Mouse (Mus musculus) heart, postnatal 14 days (tissue): ENCODE data around the gene Retreg1. TPM values are rescaled to one million over a fixed set of nuclear protein-coding genes. Genes with fewer than 3 reads are reported as not detected.
A peak's percentile ranks its signal among the peaks of the same experiment; 100 is the strongest.

Source experiments
- DNase-seq, 2 experiments: peaks; one replicate each; pipeline ENCODE4 v3.0.0; 2021 to 2022
- intact Hi-C: fragments of 180-260 bp; cut with DNase I; formaldehyde crosslinking; loops from one replicate; pipeline ENCODE4 v1.15.1; 2025
- total RNA-seq, 2 experiments: library from RNA; stranded (reverse); gene quantifications; 2 replicates each; pipeline ENCODE4 v1.2.3; 2021

Retreg1 gene
- total RNA-seq, 2 experiments from 2014 or later, result 159 to 163 TPM

DNA sequence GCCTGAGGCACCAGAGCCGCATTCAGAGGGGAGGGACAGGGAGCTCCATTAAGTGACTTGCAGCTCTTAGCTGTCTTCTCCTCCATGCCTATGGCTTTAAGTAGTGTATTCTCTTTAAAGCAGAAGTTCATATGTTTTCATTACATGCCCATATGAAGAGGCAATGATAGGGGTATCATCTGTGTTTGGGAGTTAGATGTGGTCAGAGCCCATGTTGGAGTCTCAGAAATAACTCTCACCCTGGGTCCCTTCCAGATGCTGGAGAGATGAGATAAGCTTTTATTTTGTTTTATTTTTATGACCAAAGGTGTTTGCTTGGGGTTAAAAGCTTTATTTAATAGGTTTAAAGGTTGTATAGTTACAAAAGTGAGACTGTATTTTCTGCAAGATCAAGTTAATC lies 67.9 kb downstream of the Retreg1 start:
- DNase-seq, result no peak
- intact Hi-C loops, result no loop called here

DNA sequence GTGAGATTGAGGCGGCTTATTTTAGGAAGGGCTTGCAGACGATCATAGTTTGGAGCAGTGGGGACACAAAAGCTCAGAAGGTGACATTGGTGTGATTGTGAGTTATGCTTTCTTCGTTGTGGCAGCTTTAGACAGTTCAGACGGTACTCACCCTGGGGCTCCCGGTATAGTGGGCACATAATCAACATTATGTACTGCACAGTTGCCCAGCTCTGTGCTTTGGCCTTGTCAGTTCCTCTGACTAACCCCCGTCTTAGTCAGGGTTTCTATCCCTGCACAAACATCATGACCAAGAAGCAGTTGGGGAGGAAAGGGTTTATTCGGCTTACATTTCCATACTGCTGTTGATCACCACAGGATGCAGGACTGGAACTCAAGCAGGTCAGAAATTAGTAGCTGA lies 69.9 kb downstream of the Retreg1 start:
- intact Hi-C loops, result no loop called here
- DNase-seq, result no peak

DNA sequence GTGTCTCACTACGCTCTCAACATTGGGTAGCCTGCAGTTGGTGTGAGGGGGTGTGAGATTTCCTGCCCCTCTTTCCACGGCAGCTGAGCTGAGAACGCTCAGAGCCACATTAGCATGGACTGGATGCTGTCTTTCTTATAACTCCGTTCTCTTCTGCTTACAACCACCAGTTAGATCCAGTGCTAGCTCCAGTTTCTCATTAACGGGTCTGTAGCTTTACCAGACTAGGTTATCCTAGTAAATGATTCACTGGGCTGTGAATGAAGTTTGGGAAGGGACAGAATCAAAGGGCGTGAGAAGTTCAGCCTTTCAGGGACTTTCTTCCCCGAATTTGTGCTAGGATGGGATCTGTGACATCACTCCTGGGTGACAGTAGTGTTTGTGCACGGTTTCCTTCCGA lies 70.7 kb downstream of the Retreg1 start:
- intact Hi-C loops, result no loop called here
- DNase-seq, result no peak

DNA sequence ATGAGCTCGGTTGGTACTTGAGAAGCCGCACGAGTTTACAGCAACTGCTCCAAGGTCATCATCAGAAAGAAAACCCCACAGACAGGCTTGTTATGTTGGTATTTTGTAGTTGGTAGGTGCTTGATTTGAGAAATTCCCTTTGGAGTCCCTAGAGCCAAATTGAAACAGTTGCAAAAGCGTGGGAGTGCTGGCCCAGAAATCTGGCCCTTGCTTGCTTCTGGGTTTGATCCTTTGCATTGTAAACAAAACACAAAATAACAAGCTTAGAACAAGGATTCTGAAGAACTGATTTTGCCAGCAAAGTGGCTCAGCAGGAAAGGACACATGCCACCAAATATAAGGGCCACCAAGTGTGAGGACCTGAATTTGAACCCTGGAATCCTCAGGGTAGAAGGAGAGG lies 71.2 kb downstream of the Retreg1 start:
- intact Hi-C loops, result no loop called here
- DNase-seq, result no peak

DNA sequence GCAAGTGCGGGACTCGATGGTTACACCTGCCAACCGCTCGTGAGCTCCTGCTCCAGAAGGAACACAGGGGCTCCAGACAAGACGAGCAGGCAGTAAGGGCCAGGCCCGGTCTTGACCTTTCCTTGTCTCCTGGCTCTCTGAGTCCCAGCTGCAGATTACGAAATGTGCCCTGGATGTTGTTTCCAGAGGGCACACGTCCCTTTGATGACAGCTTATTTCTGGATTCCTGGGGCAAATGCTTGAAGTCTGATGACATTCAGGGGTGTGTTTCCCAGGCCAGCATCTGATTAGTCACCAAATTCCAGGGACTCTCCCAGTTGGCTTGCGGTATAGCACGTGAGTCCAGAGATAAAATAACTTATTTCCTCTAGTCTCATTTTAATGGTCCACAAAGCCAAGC lies 72.0 kb downstream of the Retreg1 start:
- DNase-seq, result peak; percentile 58 to 61
- intact Hi-C loops, result no loop called here

DNA sequence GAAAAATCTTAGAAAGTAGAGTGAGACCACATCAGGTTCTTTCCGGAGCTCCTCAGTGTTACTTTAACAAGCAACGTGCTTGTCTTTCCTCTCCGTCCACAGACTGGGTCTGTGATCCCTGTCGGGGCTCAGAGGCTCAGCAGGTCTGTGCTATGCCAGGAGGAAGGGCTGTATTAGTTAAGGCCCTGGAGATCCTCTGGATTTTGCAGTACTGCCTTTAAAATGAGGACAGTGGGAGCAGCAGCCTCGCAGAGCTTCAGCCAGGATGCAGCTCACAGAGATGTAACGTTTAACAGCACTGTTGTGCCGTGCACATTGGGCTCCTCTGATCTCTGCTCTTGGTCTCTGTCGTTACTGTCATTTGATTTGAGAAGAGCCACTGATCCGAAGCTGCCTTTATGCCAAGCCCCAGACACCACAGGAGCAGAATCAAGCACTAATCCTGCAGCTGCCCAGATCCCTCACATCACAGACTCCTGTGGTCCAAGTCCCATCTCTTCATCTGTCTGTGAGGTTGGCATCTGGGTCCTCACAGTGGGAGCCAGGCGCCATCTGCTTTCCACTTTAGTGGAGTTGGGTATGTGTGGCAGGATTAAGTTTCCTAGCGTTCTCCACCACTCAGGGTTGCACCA lies 72.7 kb downstream of the Retreg1 start:
- intact Hi-C loops, result no loop called here
- DNase-seq, result no peak

DNA sequence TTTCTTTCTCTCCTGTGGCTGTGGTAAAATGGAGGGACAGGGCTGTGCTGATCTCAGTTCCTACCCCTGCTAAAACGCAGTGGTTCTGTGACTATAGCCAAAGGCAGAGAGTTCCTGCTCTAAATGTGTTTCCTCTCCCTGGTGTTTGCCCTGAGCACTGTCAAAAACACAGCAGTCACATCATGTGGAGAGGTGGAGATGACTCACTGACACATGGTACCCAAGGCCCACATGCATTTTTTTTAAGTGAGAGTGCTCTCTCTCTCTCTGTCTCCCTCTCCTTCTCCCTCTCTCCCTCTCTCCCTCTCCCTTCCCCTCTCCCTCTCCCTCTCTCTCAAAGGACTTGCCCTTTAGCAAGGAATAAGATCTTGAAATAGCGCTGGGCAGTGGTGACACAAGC lies 73.3 kb downstream of the Retreg1 start:
- intact Hi-C loops, result no loop called here

DNA sequence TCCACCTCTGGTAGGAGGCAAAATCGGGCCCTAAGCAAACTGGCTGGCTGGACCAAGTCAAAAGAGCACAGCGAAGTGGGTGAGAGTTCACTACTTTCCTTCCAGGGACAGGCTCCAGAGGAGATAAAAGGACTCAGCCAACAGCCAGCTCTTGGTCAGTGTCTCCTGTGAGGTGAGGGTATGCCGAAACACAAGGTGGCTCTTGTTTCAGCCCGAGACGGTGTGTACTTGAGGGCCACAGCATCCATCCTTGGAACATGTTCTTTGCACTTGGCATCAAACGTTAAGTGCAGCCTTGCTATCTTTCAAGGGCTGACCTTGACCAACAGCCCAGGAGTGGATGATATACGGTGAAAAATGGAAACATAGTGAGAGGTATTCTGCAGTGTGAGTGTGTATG lies 75.7 kb downstream of the Retreg1 start:
- intact Hi-C loops, result no loop called here
- DNase-seq, result peak in 1 of 2 experiments; percentile 37

More for the DNA sequence above, 73.3 kb downstream of the Retreg1 start:
- DNase-seq, result no peak

DNA sequence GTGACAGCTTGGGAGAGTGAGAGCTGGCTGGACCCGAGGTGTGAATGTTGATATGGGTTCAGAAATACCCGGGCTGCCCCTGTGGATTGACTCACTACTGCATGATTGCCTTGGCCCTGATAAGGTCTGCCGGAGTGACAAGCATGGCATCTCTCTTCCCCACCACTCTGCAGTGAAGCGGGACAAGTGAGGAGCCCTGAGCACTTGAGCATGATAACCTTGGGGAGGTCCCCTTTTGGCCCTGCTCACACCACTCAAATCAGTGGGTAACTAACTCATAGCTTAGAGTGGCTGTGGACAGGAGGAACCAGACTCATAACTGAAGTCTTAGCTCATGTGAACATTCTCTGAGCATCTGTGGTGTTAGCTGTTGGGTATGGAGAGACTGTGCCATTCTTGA lies 77.0 kb downstream of the Retreg1 start:
- no peak for DNase-seq
- intact Hi-C loops, result no loop called here

DNA sequence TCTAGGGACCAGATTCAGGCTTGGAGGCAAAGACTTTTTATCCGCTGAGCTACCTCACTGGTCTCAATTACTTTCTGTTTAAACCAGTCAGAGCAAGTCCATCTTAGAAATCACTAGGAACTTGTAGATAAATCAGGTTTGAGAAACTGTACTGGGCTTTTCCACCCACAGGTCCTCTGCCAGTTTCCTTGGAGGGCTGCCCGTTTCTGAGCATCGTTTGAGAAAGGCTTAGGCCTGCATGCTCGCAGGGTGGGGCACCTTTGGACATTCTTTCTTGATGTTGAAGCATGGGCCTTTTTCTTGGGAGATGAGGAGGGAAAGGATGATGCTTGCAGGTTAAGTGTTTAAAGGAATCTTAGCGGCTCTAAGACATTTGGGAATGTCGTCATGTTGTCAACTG lies 77.9 kb downstream of the Retreg1 start:
- intact Hi-C loops, result no loop called here
- no peak for DNase-seq

DNA sequence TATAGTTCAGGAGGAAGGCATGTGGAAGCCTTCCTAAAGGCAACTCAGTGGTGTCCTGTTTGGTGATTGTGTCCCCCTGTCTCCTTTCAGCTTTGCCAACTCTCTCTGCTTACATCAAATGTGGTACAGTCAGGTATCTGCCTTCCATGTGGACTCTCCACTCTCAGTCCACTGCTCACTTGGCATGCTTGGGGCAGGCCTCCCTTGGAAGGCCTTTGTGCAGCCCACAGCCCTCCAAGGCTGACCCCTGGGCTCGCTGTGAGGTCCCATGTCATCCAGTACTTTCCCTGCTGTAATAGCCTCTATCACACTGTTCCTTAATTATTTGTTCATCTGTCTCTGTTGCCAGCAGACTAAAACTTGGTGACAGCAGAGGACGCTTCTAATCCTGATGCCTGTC lies 79.0 kb downstream of the Retreg1 start:
- no peak for DNase-seq
- intact Hi-C loops, result no loop called here

DNA sequence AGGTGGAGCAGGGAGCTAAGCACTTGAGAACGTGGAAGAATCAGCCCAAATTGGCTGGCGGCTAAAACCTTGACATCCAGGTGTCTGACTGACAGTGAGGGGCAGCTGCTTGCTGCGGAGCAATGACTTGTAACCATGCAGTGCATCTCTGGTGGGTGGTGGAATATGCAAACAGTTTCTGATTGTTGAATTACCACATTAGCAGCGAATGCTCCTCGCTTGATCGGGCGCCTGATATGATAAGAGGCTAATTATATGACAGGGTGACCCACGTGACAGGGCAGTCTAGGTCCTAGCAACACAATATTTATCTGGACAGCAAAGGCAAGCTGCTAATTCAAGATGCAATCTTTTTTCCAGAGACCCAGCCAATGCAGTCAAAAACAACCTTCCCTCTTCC lies 80.9 kb downstream of the Retreg1 start:
- DNase-seq, result no peak
- intact Hi-C loops, result no loop called here

DNA sequence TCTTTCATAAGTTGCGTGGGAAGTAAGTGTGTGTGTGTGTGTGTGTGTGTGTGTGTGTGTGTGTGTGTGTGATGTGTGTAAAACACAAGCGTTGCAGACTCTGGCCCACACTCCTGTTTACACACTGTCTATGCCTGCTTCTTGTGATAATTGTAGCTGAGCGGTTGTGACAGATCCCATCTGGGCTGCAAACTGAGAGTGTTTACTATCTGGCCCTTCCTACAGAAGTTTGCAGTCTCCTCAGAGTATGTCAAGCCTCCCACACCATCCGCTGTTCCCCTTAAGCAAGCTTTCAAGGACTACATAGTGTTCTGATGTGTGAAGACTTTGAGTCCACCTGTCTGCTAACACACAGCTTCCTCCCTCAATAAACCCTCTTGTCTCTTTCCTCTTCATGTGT lies 83.2 kb downstream of the Retreg1 start:
- intact Hi-C loops, result no loop called here
- DNase-seq, result no peak

DNA sequence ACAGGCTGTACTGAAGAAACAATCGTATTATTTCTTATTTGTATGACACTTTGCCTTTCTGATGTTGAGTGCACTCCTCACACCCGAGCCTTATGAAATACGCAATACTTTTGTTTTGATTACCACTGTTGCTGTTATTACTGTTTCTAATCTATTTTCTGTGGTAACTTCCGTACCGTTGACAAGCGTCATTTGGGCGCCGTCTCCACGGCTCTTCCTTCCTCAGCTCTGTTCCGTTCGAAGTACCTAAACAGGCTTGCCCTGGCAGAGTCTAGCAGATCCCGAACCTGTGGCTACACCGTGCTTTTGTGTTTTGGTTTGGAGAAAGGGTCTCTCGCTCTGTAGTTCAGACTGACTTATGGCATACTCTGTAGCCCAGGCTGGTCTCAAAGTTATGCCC lies 84.1 kb downstream of the Retreg1 start:
- no peak for DNase-seq
- intact Hi-C loops, result no loop called here

DNA sequence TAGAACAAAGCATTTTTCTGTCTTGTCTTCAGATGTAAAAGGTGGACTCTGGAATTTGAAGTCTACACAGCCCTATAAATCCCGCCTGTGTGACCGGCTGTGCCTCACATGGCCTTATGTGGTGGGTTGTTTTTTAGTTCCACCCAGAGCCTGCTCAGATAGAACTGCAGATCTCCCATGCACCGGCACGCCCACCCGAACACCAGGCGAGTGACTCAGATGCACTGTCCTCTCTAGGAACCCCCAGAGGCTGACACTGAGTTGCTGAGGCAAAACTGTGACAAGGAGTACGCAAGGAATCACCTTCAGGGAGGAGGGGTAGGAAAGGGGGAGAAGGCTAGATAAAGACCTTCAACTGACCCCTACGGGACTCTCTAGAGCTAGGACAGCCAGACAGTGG lies 85.0 kb downstream of the Retreg1 start:
- intact Hi-C loops, result no loop called here
- no peak for DNase-seq

DNA sequence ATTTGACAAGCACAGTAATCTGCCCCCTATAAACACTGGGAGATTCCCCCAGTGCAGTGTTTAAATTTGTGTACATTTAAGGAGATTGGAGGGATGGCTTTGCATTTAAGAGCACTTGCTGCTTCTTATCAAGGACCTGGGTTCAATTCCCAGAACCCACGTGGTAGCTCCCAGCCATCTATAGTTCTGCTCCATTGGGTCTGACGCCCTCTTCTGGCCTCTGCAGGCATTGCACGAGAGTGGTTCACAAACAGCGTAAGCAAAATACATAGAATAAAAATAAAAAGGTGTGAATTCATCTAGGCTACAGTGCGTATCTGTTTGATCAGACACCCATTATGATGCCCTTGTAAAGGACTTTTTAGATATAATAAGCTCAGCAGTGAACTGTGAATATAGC lies 85.9 kb downstream of the Retreg1 start:
- DNase-seq, result no peak
- intact Hi-C loops, result no loop called here

DNA sequence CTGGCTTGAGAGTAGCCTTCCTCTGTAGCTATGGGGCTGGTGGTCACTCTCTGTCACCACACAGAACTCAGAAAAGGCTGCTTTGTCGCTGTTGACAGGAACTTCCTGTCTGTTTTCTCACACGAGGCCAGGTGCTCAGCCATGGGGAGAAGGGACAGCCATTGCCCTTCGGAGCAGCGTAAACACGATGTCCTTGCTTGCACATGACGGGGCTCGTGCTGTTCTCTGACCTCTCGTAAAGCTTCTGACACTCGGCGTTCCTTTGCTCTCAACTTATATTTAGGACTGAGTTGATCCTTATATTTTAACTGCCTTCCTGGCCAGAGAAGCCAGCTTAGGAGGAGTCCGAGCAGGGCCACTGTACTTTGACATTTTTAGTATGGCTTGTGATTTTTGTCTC lies 86.5 kb downstream of the Retreg1 start:
- peak in 1 of 2 experiments; percentile 44 for DNase-seq
- intact Hi-C loops, result no loop called here

DNA sequence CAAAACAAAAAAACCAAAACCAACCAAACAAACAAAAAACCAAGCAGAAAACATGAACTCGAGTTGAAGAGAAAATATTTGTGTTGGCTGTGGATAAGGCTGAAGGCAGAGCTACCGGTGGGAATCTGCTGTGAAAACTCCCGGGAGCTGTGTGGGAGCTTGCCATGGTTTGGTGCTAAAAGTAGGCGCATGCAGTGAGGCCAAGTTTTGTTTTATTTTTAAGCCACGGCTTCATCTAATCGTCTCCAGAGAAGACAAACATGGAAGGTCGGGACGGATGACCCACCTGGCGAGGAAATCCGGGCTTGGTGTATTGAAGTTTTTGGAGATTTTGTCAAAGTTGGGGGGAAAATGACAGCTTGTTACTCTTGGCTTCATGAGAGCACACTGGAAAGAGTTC lies 87.0 kb downstream of the Retreg1 start:
- intact Hi-C loops, result no loop called here
- peak in 1 of 2 experiments; percentile 57 for DNase-seq

DNA sequence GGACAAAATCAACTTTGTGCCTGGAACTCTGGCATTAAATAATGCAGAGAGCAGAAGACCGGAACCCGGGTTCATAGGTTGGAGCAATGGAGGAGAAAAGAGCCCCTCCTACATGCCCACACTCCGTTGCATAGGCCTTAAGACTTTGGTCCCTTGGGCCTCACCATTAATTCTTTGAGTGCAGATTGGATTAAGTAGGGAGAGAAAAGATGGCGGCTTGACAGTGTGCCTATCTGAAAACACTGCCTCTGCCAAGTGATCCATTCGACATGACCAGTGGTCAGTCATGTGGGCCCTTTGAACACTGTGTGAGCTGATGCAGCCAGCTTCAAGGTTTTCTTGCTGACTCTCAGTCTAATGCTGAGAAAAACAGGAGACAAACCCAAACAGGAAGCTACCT lies 87.7 kb downstream of the Retreg1 start:
- intact Hi-C loops, result no loop called here

DNA sequence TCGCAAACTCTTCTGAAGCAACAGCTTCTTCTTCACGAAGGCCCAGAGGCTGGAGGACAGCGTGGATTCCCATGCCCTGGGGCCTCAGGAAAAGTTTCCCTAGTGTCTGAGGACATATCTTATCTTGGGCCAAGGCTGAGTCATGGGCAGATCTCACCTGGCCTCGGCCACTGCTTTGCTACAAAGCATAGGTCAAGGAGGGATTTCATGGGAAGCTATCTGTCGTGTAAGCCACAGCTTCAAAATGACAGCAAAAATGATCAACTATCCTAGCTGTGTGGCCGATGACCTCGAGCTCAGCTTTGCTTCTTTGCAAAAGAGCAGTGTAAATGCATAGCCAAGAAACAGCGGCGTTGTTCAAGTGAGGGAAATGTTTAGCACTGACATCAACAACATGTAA lies 89.5 kb downstream of the Retreg1 start:
- no peak for DNase-seq

More for the DNA sequence above, 87.7 kb downstream of the Retreg1 start:
- DNase-seq, result no peak

DNA sequence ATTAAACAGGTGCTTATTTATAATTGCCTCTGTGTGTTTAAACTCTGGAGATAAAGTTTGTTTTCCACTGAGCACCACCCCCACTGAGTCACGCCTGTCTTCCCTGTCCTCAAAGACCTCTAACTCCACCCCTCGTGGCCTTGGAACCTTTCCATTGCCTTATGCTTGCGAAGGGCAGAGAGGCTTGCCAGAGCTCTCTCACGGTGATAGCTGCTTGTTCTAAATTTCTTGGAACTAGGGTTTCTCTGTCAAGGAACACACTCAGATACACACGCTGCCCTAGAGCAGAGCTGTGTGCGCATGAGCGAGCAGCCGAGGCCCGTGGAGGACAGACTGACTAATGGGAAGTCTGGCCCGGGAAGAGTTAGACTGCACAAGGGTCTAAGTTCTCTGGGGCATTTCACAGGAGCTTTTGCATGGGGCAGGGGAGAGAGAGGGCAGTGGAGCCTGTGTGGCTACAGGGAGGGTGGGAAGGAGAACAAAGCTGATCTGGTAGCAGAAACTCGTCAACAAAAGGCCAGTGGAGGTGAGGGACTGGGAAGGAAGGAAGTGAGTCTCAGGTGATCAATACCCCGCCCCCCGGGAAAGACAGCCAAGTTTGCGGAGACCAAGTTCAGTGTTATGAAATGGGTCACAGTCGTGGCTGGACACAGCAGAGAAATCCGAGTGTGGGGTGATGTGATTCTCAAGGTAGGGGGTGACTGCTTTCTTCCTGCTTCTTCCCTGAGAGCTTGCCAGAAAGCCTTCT lies 90.1 kb downstream of the Retreg1 start:
- peak; percentile 75 to 83 for DNase-seq
- intact Hi-C loops, result no loop called here

More for the DNA sequence above, 89.5 kb downstream of the Retreg1 start:
- intact Hi-C loops, result no loop called here

DNA sequence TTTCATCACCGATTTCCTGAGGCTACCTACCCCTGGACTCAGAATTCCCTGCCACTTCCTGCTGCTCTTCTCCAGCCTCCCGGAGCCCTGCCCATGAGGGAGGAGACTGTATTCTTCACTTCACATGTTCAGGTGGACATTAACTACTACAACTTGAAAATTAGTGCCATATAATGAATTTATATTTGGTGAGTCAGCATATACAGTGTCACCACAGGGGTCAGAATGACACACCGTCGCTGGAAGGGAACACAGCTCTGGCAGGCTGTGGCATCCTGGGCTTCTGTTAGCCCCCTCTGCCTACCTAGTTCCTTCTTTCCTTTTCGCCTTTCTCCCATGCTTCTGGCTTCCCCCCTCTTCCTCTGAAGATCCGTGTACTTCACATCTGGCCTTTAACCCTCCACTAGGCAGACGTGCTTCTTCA lies 90.7 kb downstream of the Retreg1 start:
- intact Hi-C loops, result no loop called here
- no peak for DNase-seq
